Mouse (Mus musculus) kidney, adult 9 months (tissue): ENCODE results near the gene Rtp3.

Experiments used
- DNase-seq: peaks from one replicate; pipeline ENCODE4 v3.0.0; 2022

Rtp3 gene

GRCm38 (mm10) chr9:110990204-110990603, at the start of gene Rtp3:
Gene Rtp3 (minus strand): TSS chr9:110990583.
- peak; percentile 68 for DNase-seq

DNA sequence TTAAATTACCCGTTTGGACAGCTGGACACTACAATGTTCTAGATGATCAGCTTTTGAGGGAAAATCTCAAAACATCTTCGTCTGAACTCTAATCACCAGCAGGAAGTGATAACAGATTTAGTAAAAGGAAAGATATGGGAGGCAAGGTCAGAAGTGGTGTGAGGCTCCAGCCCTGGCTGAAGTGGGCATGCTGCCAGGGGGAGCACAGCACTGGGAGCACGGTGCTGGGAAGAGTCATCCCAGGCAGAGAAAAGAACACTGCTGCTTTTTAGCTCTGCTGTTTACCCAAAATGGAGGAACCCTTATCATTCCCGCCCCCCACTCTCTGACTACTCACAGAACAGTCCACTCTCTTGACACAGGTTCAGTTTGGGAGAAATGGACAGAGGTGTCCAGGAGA, 49.6 kb upstream of the Rtp3 start:
- no peak for DNase-seq

GRCm38 (mm10) chr9:111033717-111034116, 43.3 kb upstream of the Rtp3 start:
- no peak for DNase-seq

DNA sequence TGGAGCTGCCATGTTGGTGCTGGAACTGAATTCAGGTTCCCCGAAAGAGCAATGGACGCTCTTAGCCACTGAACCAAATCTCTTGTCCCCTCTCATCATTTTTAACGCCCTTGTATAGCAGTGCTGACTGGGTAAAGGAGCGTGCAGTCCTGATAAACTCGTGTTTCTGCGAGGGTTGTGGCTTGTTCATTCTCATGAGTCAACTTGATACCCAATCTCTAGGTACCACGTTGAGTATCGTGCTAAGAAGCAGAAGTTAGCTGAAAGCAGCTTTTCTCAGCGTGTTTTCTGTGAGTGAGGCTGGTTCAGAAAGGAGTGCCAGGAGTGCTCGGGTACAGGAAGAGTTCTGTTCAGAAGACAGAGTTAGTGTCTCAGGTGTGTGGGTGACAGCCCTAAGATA, 36.4 kb upstream of the Rtp3 start:
- no peak for DNase-seq

GRCm38 (mm10) chr9:111019022-111019421, 28.6 kb upstream of the Rtp3 start, which contains the start of gene Ltf:
Gene Ltf (plus strand): TSS chr9:111019271.
- DNase-seq, result no peak

- no peak for DNase-seq
These were observed 25.3 kb upstream of the Rtp3 start for GRCm38 (mm10) chr9:111015658-111016057.

DNA sequence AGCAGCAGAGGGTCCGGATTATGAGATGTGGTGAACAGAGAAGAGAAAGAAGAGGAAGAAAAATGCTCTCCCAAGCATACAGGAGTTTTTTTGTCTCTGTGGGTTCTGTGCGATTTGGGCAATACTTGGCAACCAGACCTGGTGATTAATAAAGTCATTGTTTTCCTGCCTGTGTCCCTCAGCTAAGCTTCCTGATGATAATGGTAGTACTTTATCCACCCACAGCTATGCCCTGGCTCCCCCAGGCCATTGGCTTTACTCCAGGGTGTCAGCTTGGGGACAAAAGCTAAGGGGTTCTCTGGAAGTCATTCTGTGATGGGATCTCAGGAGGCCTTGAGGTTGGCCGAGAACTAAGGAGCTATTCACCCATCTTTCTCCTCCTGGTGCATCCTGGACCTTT, 21.7 kb upstream of the Rtp3 start:
- DNase-seq, result peak; percentile 49

GRCm38 (mm10) chr9:111011550-111011949, 21.2 kb upstream of the Rtp3 start:
- peak; percentile 56 for DNase-seq

- DNase-seq, result no peak
These were observed 19.4 kb upstream of the Rtp3 start for GRCm38 (mm10) chr9:111009763-111010162.

DNA sequence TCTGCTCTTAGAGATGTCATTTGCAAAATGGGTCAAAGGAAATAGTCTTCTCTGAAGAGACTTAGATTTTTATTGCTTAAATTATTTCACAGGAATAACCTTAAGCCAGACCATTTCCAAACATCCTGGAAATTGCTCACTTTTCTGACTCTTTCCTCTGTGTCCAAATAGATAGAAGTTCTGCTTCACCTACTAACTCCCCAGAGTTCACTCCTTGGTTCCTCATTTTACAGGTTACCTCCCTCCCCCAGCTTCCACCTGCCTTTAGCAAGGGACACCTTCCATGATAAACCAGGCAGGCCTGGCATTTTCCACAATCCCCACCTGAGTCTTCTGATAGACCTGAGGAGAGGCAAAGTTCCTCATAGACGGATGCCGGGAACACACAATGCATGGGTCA, 16.2 kb upstream of the Rtp3 start:
- no peak for DNase-seq

DNA sequence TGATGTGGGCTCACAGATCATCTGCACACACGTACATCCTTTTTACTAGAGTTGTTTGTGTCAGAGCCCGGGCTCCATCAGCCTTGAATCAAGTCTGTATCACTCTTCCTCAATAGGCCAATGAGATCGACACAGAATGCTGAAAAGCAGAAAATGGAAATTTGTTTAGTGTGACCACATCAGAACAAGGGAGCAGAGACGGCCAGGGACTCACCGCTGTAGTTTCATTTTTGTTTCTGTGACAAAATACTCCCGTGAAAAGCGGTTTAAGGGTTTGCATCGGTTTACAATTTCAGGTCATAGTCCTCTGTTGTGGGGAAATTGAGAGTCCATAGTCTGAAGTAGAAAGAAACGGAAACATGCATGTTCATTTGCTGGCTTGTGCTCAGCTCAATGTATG, 12.9 kb upstream of the Rtp3 start:
- DNase-seq, result no peak

DNA sequence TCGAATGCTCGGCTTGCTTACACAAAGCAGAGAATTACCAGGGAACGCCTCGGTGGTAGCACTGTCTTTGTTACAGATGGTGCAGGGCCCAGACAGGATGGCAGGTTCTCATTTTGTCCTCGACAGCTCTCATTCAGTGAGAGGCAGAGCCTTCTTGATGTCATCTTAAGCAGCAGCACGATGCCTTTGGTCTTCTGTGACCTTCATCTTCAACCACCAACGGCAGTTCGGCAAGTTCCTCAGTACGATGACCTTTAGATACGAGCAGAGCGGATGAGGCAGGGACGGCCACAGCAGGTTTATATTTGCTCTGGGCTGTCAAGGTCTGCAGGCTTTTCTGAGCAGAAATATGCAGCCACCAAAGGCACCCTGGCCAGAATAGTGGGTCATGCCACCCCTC, 11.2 kb upstream of the Rtp3 start:
- DNase-seq, result no peak

DNA sequence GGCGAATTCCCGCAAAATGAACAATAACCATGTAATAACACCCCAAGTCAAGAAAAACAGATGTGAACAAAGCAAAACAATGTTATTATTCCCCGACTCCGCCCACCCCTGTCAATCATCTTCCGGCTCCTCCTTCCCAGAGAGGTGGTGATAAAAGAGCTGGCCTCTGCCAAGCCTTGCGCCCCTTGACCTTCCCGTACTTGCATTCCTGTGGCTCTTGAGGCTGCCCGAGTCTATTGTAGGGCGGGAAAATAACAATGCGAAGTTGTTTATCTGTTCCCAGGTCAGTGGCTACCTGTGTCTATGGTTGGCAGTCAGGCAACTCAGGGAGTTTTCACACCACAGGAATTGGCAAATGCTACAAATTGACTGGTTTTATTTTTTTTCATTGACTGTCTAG, 9.5 kb upstream of the Rtp3 start:
- DNase-seq, result peak; percentile 71

- peak; percentile 31 for DNase-seq
These were observed 8.7 kb upstream of the Rtp3 start for GRCm38 (mm10) chr9:110999056-110999455.

DNA sequence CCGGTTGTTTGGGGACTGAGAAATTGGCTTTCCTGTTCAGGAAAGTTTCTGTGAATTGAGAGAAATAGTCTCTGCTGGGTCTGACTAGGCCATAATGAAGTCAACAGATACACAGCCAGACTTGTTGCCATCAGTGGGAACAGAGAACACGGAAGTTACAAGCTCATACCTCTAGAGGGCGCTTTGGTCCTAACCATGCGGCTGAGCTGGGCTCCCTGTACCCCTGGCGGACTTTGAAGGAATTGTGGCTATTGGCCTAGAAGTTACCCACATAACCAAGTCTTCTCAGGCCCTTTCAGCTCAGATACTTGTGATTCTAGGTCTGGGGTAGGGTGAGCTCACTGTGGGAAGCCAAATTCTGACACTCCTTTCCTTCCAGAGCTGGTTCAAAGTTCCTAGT, 6.9 kb upstream of the Rtp3 start:
- DNase-seq, result peak; percentile 85

DNA sequence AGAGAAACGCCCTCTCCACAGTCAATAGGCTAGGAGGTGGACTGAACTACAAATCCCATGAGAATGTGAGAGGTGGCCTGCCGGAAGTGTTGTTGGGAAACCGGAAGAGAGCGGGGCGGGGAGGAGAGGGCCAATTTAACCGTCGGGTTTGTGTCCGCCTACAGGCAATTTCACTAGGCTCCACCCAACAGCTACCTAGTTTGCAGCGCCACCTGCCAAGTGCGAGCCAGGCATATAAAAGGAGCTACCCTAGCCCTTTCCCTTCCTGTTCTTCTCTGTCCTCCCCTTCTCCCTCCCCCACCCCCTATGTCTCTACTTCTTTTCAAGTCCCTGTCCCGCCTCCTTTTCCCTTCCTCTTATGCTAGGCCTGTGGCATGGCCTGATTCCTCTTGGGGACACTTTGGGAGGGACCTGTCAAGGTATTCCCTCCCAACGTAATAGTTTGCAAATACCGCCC, 4.4 kb upstream of the Rtp3 start:
- DNase-seq, result peak; percentile 90

- peak; percentile 40 for DNase-seq
These were observed 2.9 kb upstream of the Rtp3 start for GRCm38 (mm10) chr9:110993281-110993709.

- peak; percentile 60 for DNase-seq
These were observed 840 bp downstream of the Rtp3 start for GRCm38 (mm10) chr9:110989543-110989942.

DNA sequence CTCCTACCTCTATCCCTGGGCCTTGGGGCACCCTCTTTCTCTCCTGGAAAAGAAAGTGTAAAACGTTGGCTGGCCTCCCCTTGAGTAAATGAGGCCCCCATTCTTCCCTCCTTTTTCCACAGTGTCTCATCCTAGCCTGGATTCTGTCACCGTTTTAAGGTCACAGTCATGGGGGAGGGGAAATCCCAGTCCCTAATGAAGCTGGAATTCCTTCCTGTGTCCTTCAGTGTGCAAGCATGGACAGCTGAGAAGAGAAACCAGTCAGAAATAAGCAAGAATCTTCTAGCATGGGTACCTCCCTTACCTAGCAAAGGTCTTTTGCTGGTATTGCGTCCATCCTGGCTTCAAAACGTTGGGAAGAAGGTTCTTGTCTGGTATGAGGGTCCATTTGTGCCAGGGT, 1.2 kb downstream of the Rtp3 start:
- DNase-seq, result no peak

- no peak for DNase-seq
These were observed 2.3 kb downstream of the Rtp3 start for GRCm38 (mm10) chr9:110988078-110988477.

- DNase-seq, result no peak
These were observed 3.1 kb downstream of the Rtp3 start for GRCm38 (mm10) chr9:110987331-110987730.

DNA sequence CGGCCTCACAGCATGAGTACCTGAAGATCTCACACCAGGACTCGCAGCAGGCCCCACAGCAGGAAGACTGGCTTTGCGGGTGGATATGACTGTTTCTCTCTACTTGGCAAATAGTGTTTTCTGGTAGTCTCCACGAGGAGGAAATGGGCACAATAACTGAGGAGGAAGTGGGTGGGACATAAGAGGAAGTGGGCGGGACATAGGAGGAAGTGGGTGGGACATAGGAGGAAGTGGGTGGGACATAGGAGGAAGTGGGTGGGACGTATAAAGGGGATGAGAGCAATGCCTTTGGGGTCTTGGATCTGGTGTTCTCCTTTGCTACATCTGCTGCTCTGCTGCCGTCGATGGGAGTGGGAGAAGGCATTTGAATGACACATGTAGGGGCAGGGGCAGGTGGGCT, 4.4 kb downstream of the Rtp3 start:
- DNase-seq, result no peak

DNA sequence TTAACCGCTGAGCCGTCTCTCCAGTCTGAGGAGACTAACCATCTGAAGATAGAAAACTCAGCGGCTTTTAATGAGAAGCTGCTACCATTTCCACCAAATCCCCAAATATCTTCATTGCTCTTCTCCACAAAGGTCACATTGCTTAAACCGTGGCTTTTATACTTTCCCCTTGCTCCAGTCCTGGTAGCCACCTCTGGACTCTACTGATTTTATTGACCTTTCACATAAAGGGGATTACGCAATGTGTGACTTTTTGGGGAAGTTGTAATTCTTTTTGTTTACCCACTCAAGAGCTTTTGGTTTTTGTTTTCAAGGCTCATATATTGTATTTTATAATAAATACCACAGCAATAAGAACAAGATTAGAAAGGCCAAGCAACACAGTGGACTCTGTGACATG, 4.8 kb downstream of the Rtp3 start:
- DNase-seq, result no peak

DNA sequence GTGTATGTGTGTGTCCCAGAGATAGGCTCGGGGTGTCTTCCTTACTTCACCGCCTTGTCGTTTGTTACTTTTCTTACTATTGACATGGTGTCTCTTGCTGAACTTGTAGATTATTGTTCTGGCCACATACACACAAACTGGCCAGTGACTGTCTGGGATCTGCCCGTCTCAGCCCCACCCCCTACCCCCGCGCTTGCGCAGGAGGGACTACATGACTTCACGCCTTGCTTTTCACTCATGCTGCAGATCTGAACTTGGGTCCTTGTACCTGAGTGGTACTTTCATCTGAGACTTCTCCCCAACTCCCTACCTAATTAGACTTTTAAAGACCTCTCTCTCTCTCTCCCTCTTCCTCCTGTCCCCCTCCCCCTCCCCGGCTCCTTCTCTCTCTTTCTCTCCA, 6.3 kb downstream of the Rtp3 start:
- no peak for DNase-seq

GRCm38 (mm10) chr9:110982351-110982750, 8.0 kb downstream of the Rtp3 start:
- no peak for DNase-seq

- DNase-seq, result no peak
These were observed 11.0 kb downstream of the Rtp3 start for GRCm38 (mm10) chr9:110979411-110979810.
